Mouse (Mus musculus) heart, postnatal 0 days (tissue): Measurements from ENCODE around the gene St6galnac3.

Experiments
- CTCF ChIP-seq: IDR thresholded peaks from 2 replicates; pipeline ENCODE4 v1.5.1; 2016; ENCODE audit warnings: antibody characterized with exemption, control low read depth, low read depth
- EP300 ChIP-seq: IDR thresholded peaks from 2 replicates; pipeline ENCODE4 v1.6.1; 2016; ENCODE audit warnings: antibody characterized with exemption, low read depth

DNA sequence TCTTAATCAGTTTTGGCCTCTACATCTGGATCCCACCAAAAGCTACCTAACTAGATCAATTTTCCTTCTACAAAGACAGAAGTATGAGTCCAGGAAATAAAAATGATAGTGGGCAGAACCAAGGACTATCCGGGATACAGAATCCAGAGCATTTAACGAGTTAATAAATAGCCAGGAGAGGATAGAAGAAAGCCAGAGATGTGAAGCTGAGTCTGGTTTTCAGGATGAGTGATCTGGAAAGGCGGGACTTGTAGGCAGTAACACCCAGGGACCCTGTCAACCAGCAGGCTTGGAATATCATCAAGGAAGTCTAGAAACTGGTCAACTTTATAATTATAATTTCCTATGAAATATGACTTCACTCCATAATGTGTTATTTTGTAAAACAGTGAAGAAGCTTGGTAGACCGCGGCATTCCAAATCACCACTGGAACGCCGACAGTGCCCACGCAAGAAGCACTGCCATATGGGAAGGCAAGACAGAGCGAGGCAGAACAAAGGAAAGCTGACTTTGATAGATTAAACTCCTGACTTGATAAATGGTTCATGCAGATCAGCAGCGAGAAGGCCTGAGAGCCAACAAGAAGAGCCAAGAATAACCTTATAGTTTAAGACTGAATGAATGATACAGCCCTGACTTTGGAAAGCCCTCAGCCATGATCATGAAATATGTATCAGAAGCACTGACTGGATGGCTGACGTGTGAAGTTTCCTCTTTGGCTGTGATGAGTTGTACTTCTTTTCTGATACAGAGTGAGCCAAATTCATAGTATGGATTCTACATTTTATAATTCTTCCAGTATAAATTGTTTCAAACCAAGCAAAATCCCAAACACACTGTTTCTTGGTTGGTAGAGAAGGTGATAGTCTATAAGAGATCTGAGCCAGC, 252.1 kb downstream of the St6galnac3 start:
- TF ChIP-seq CTCF (no peak), EP300 (no peak)
